17 mouse cellular contexts compared by ENCODE assay signal in genomic region chr1:190653989-190654693, GRCm38 (mm10).
DNase-seq lines count a peak whose midpoint lies in the region; ATAC-seq lines count a peak whose summit lies in the region.
"Had no signal": no experiment of that assay in that cellular context is flagged by ENCODE, and none has a peak within 500 bp of the region (broad histone marks: within the 10 kb centered on the region; RNA-seq: fewer than 3 reads in every experiment).

No protein-coding gene starts in this region.

- H3K27ac ChIP-seq in midbrain, embryonic 14.5 days (replicated peaks; ENCODE audit: low read depth, low read length): 0 out of 2 replicates have a peak overlapping the region, but pooled peaks have one; percentile 10
- H3K27ac ChIP-seq in midbrain, embryonic 10.5 days (replicated peaks): no peak overlapping the region
- peak overlapping the region; percentile 74; the same call in 1 of the 2 replicates for H3K27ac ChIP-seq in forebrain, embryonic 13.5 days
- H3K27ac ChIP-seq in hindbrain, embryonic 14.5 days: peak overlapping the region; percentile 76
- 0 out of 2 replicates have a peak overlapping the region, but pooled peaks have one; percentile 7 for H3K27ac ChIP-seq in neural tube, embryonic 14.5 days (ENCODE audit: low read depth, low read length)
- no peak overlapping the region for H3K27ac ChIP-seq in embryonic facial prominence, embryonic 10.5 days (replicated peaks)
- H3K27ac ChIP-seq: embryonic facial prominence, embryonic 13.5 days; gastrocnemius, adult 2 months; heart, embryonic 13.5 days; stomach, postnatal 0 days had no signal

- WGBS in midbrain, embryonic 14.5 days: 78% methylated on average over 20 of the region's 20 CpGs
- WGBS in midbrain, embryonic 10.5 days: 91% methylated on average over 20 of the region's 20 CpGs
- 31% methylated on average over 20 of the region's 20 CpGs for WGBS in forebrain, embryonic 13.5 days
- 50% methylated on average over 20 of the region's 20 CpGs for WGBS in hindbrain, embryonic 14.5 days
- WGBS in neural tube, embryonic 14.5 days: 43% methylated on average over 20 of the region's 20 CpGs
- 88% methylated on average over 20 of the region's 20 CpGs for WGBS in embryonic facial prominence, embryonic 10.5 days

- peak; percentile 39 for DNase-seq in midbrain, embryonic 14.5 days
- no peak for DNase-seq in midbrain, embryonic 10.5 days (ENCODE audit: low spot score)
- peak; percentile 38 for DNase-seq in hindbrain, embryonic 14.5 days (ENCODE audit: low spot score)
- DNase-seq in embryonic facial prominence, embryonic 10.5 days (ENCODE audit: low spot score): no peak
- DNase-seq in embryo, embryonic 10.5 days (ENCODE audit: low spot score): no peak
- DNase-seq in liver: no peak
- DNase-seq: cerebellum, adult 2 months; gastrocnemius, adult 2 months; heart, postnatal 36 days; kidney, adult 11 months; kidney, postnatal 14 days; lung, postnatal 10 days had no signal

- no peaks in the 10 kb centered on the region for H3K27me3 ChIP-seq in midbrain, embryonic 14.5 days (ENCODE audit: control insufficient read depth, insufficient read depth, low read length)
- H3K27me3 ChIP-seq in midbrain, embryonic 10.5 days (ENCODE audit: low read depth, poor library complexity, severe bottlenecking): 0 out of 2 replicates have a peak, but pooled peaks cover 5% of the 10 kb centered on the region
- H3K27me3 ChIP-seq in forebrain, embryonic 13.5 days: 0 out of 2 replicates have a peak, but pooled peaks cover 4% of the 10 kb centered on the region
- no peaks in the 10 kb centered on the region for H3K27me3 ChIP-seq in hindbrain, embryonic 14.5 days (ENCODE audit: control insufficient read depth, insufficient read depth, low read length)
- no peaks in the 10 kb centered on the region for H3K27me3 ChIP-seq in neural tube, embryonic 14.5 days (ENCODE audit: control insufficient read depth, insufficient read depth, low read length)
- H3K27me3 ChIP-seq in embryonic facial prominence, embryonic 10.5 days (replicated peaks; ENCODE audit: low read depth, poor library complexity, severe bottlenecking): peaks cover 4% of the 10 kb centered on the region; the same call in 1 of the 2 replicates
- H3K27me3 ChIP-seq: embryonic facial prominence, embryonic 13.5 days; heart, embryonic 13.5 days had no signal

- H3K4me2 ChIP-seq in midbrain, embryonic 14.5 days (ENCODE audit: low read length): no peak overlapping the region
- H3K4me2 ChIP-seq in forebrain, embryonic 13.5 days: peak overlapping the region; percentile 27
- H3K4me2 ChIP-seq in hindbrain, embryonic 14.5 days (replicated peaks): peak overlapping the region; percentile 31
- H3K4me2 ChIP-seq in neural tube, embryonic 14.5 days (ENCODE audit: low read depth, low read length): peak overlapping the region; percentile 9; the same call in 1 of the 2 replicates
- H3K4me2 ChIP-seq: embryonic facial prominence, embryonic 13.5 days; heart, embryonic 13.5 days had no signal

- peaks cover 13% of the 10 kb centered on the region; the same call in 1 of the 2 replicates for H3K4me1 ChIP-seq in midbrain, embryonic 14.5 days (ENCODE audit: control insufficient read depth, insufficient read depth, low read length)
- H3K4me1 ChIP-seq in midbrain, embryonic 10.5 days: peaks cover 22% of the 10 kb centered on the region
- H3K4me1 ChIP-seq in forebrain, embryonic 13.5 days: peaks cover 42% of the 10 kb centered on the region
- peaks cover 21% of the 10 kb centered on the region for H3K4me1 ChIP-seq in hindbrain, embryonic 14.5 days (replicated peaks; ENCODE audit: control insufficient read depth, insufficient read depth, low read length)
- H3K4me1 ChIP-seq in neural tube, embryonic 14.5 days (ENCODE audit: control insufficient read depth, insufficient read depth, low read length): no peaks in the 10 kb centered on the region; the same call in 1 of the 2 replicates
- H3K4me1 ChIP-seq in embryonic facial prominence, embryonic 10.5 days: peaks cover 14% of the 10 kb centered on the region; the same call in 1 of the 2 replicates

- no peak overlapping the region for H3K9ac ChIP-seq in midbrain, embryonic 14.5 days (replicated peaks; ENCODE audit: low read length)
- no peak overlapping the region for H3K9ac ChIP-seq in forebrain, embryonic 13.5 days
- no peak overlapping the region; the same call in 1 of the 2 replicates for H3K9ac ChIP-seq in hindbrain, embryonic 14.5 days
- H3K9ac ChIP-seq in neural tube, embryonic 14.5 days (replicated peaks; ENCODE audit: low read depth, low read length): no peak overlapping the region
- H3K9ac ChIP-seq: embryonic facial prominence, embryonic 13.5 days; heart, embryonic 13.5 days had no signal

- no peak overlapping the region for H3K4me3 ChIP-seq in midbrain, embryonic 14.5 days (replicated peaks; ENCODE audit: low read depth, low read length)
- no peak overlapping the region for H3K4me3 ChIP-seq in midbrain, embryonic 10.5 days
- H3K4me3 ChIP-seq in forebrain, embryonic 13.5 days: no peak overlapping the region
- H3K4me3 ChIP-seq in hindbrain, embryonic 14.5 days (replicated peaks; ENCODE audit: low read length): no peak overlapping the region
- H3K4me3 ChIP-seq in neural tube, embryonic 14.5 days (ENCODE audit: low read depth, low read length): no peak overlapping the region
- no peak overlapping the region for H3K4me3 ChIP-seq in embryonic facial prominence, embryonic 10.5 days
- H3K4me3 ChIP-seq: embryonic facial prominence, embryonic 13.5 days; gastrocnemius, adult 2 months; heart, embryonic 13.5 days had no signal

- H3K9me3 ChIP-seq in midbrain, embryonic 14.5 days (ENCODE audit: control insufficient read depth, low read length): no peaks in the 10 kb centered on the region
- no peaks in the 10 kb centered on the region for H3K9me3 ChIP-seq in midbrain, embryonic 10.5 days (replicated peaks)
- H3K9me3 ChIP-seq in forebrain, embryonic 13.5 days (replicated peaks): no peaks in the 10 kb centered on the region
- H3K9me3 ChIP-seq in hindbrain, embryonic 14.5 days (ENCODE audit: control insufficient read depth, low read length): no peaks in the 10 kb centered on the region
- H3K9me3 ChIP-seq in neural tube, embryonic 14.5 days (ENCODE audit: control insufficient read depth, low read length): no peaks in the 10 kb centered on the region
- H3K9me3 ChIP-seq in embryonic facial prominence, embryonic 10.5 days: no peaks in the 10 kb centered on the region
- H3K9me3 ChIP-seq: embryonic facial prominence, embryonic 13.5 days; heart, embryonic 13.5 days had no signal

- no peak for ATAC-seq in midbrain, embryonic 14.5 days (ENCODE audit: low FRiP score, low TSS enrichment)
- ATAC-seq in forebrain, embryonic 13.5 days: peak; percentile 84
- ATAC-seq in hindbrain, embryonic 14.5 days (ENCODE audit: low FRiP score): peak; percentile 60; the same call in 1 of the 2 replicates
- peak; percentile 65; the same call in 1 of the 2 replicates for ATAC-seq in neural tube, embryonic 14.5 days (ENCODE audit: low read depth)

- no peaks in the 10 kb centered on the region for H3K36me3 ChIP-seq in midbrain, embryonic 14.5 days (ENCODE audit: control insufficient read depth, insufficient read depth, low read length)
- no peaks in the 10 kb centered on the region for H3K36me3 ChIP-seq in midbrain, embryonic 10.5 days
- no peaks in the 10 kb centered on the region for H3K36me3 ChIP-seq in forebrain, embryonic 13.5 days (ENCODE audit: poor library complexity, severe bottlenecking)
- H3K36me3 ChIP-seq in hindbrain, embryonic 14.5 days (replicated peaks; ENCODE audit: control insufficient read depth, insufficient read depth): no peaks in the 10 kb centered on the region
- H3K36me3 ChIP-seq in neural tube, embryonic 14.5 days (ENCODE audit: control insufficient read depth, insufficient read depth, low read length): no peaks in the 10 kb centered on the region
- H3K36me3 ChIP-seq in embryonic facial prominence, embryonic 10.5 days (replicated peaks): no peaks in the 10 kb centered on the region
- H3K36me3 ChIP-seq: embryonic facial prominence, embryonic 13.5 days; heart, embryonic 13.5 days had no signal

Comparison
In these comparisons a context has a peak if more than half of its experiments do, and no peak if none do; other contexts are left out.
1. DNase-seq: peak in midbrain, embryonic 14.5 days (single experiment) and hindbrain, embryonic 14.5 days (single experiment); none in midbrain, embryonic 10.5 days (single experiment), embryonic facial prominence, embryonic 10.5 days (single experiment), embryo, embryonic 10.5 days (single experiment) and liver (single experiment).
2. H3K27ac ChIP-seq: peak in midbrain, embryonic 14.5 days (single experiment), forebrain, embryonic 13.5 days (single experiment), hindbrain, embryonic 14.5 days (single experiment) and neural tube, embryonic 14.5 days (single experiment); none in midbrain, embryonic 10.5 days (single experiment) and embryonic facial prominence, embryonic 10.5 days (single experiment).